Mouse (Mus musculus) MEL (cell line): Measurements from ENCODE around the gene Hdac4. TPM values are rescaled to one million over a fixed set of nuclear protein-coding genes. Genes with fewer than 3 reads are reported as not detected.

Source experiments
- DNase-seq: peaks from one replicate; pipeline ENCODE4 v3.0.0; 2011; ENCODE audit warnings: low read depth, low spot score
- H3K27ac ChIP-seq: 2 replicates; pipeline ENCODE4 v1.5.1; 2012; ENCODE audit warnings: low read depth, mild to moderate bottlenecking, control low read depth, low read length, moderate library complexity; ENCODE audit not compliant: control insufficient read depth
- H3K27me3 ChIP-seq, 2 experiments: fragments of 150-350 bp in 1 of 2; sonication (generic) in 1 of 2; 2 replicates each; pipeline ENCODE4 v1.6.1; 2012; ENCODE audit warnings: low read length in 2 of 2, mild to moderate bottlenecking in 2 of 2, improper control_type of control experiment in 1 of 2, moderate library complexity in 1 of 2; ENCODE audit not compliant: insufficient read depth in 2 of 2, control insufficient read depth in 1 of 2
- H3K36me3 ChIP-seq, 2 experiments: 2 replicates each; pipeline ENCODE4 v1.6.1; 2012 to 2014; ENCODE audit warnings: low read length in 2 of 2, improper control_type of control experiment in 1 of 2, inconsistent platforms in 1 of 2, mild to moderate bottlenecking in 1 of 2; ENCODE audit not compliant: insufficient read depth in 2 of 2, control insufficient read depth in 1 of 2
- H3K4me1 ChIP-seq, 2 experiments: fragments of 150-350 bp in 1 of 2; sonication (generic) in 1 of 2; 2 replicates each; pipeline ENCODE4 v1.6.1; 2012; ENCODE audit warnings: low read length in 2 of 2, improper control_type of control experiment in 1 of 2, mild to moderate bottlenecking in 1 of 2; ENCODE audit not compliant: insufficient read depth in 2 of 2, control insufficient read depth in 1 of 2
- H3K4me3 ChIP-seq, 2 experiments: fragments of 150-350 bp in 1 of 2; sonication (generic) in 1 of 2; 2 replicates each; pipeline ENCODE4 v1.5.1; 2012; ENCODE audit warnings: low read depth in 2 of 2, low read length in 2 of 2, mild to moderate bottlenecking in 2 of 2, moderate library complexity in 2 of 2, control low read depth in 1 of 2, improper control_type of control experiment in 1 of 2; ENCODE audit not compliant: control insufficient read depth in 1 of 2, insufficient read depth in 1 of 2
- H3K79me2 ChIP-seq: 2 replicates; pipeline ENCODE4 v1.6.1; 2012; ENCODE audit warnings: mild to moderate bottlenecking, low read length, moderate library complexity; ENCODE audit not compliant: control insufficient read depth, poor library complexity, insufficient read depth
- H3K9ac ChIP-seq: 2 replicates; pipeline ENCODE4 v1.6.1; 2012; ENCODE audit warnings: low read depth, mild to moderate bottlenecking, control low read depth, low read length, moderate library complexity; ENCODE audit not compliant: control insufficient read depth, poor library complexity, severe bottlenecking
- H3K9me3 ChIP-seq: fragments of 150-350 bp; sonication (generic); replicated peaks from 2 replicates; pipeline ENCODE4 v1.6.1; 2012; ENCODE audit warnings: mild to moderate bottlenecking, low read length, improper control_type of control experiment, moderate library complexity; ENCODE audit not compliant: insufficient read depth
- CHD1 ChIP-seq: IDR thresholded peaks from 2 replicates; pipeline ENCODE4 v1.6.1; 2012; ENCODE audit warnings: low read depth, mild to moderate bottlenecking, inconsistent platforms, low read length, improper control_type of control experiment
- ELF1 ChIP-seq: IDR thresholded peaks from 2 replicates; pipeline ENCODE4 v1.6.1; 2014; ENCODE audit warnings: low read depth, mild to moderate bottlenecking, inconsistent platforms, low read length, improper control_type of control experiment, moderate library complexity
- EP300 ChIP-seq, 2 experiments: IDR thresholded peaks; 2 replicates each; pipeline ENCODE4 v1.6.1; 2011; ENCODE audit warnings: improper control_type of control experiment in 2 of 2, low read length in 2 of 2, low read depth in 1 of 2, mild to moderate bottlenecking in 1 of 2
- ETS1 ChIP-seq: IDR thresholded peaks from 2 replicates; pipeline ENCODE4 v1.6.1; 2012; ENCODE audit warnings: low read depth, mild to moderate bottlenecking, inconsistent platforms, low read length, improper control_type of control experiment, moderate library complexity
- GABPA ChIP-seq: IDR thresholded peaks from 2 replicates; pipeline ENCODE4 v1.6.1; 2012; ENCODE audit warnings: low read depth, mild to moderate bottlenecking, inconsistent platforms, low read length, improper control_type of control experiment, moderate library complexity
- KAT2A ChIP-seq: conservative IDR thresholded peaks from 2 replicates; pipeline ENCODE4 v1.6.1; 2012; ENCODE audit warnings: low read depth, low read length, improper control_type of control experiment, inconsistent platforms
- MEF2A ChIP-seq: IDR thresholded peaks from 2 replicates; pipeline ENCODE4 v1.6.1; 2014; ENCODE audit warnings: low read depth, mild to moderate bottlenecking, inconsistent platforms, low read length, improper control_type of control experiment; ENCODE audit not compliant: poor library complexity, insufficient replicate concordance, severe bottlenecking; ENCODE audit errors: extremely low read depth
- MYB ChIP-seq: IDR thresholded peaks from 2 replicates; pipeline ENCODE4 v1.6.1; 2011; ENCODE audit warnings: mild to moderate bottlenecking, low read depth, low read length, improper control_type of control experiment
- NELFE ChIP-seq: IDR thresholded peaks from 2 replicates; pipeline ENCODE4 v1.6.1; 2011; ENCODE audit warnings: low read depth, low read length, improper control_type of control experiment
- POLR2A ChIP-seq, 2 experiments: IDR thresholded peaks; 2 replicates each; pipeline ENCODE4 v1.6.1; 2011 to 2012; ENCODE audit warnings: low read length in 2 of 2, mild to moderate bottlenecking in 2 of 2, control low read depth in 1 of 2, improper control_type of control experiment in 1 of 2, low read depth in 1 of 2, moderate library complexity in 1 of 2; ENCODE audit not compliant: control insufficient read depth in 1 of 2, insufficient read depth in 1 of 2, poor library complexity in 1 of 2
- POLR2AphosphoS2 ChIP-seq: IDR thresholded peaks from 2 replicates; pipeline ENCODE4 v1.6.1; 2011; ENCODE audit warnings: low read length, improper control_type of control experiment
- POLR2AphosphoS5 ChIP-seq: IDR thresholded peaks from 2 replicates; pipeline ENCODE4 v1.6.1; 2012; ENCODE audit warnings: low read depth, borderline replicate concordance, mild to moderate bottlenecking, inconsistent platforms, low read length, moderate library complexity, mixed read lengths
- RAD21 ChIP-seq: IDR thresholded peaks from 2 replicates; pipeline ENCODE4 v1.6.1; 2011; ENCODE audit warnings: mild to moderate bottlenecking, low read depth, low read length, improper control_type of control experiment
- RCOR1 ChIP-seq: IDR thresholded peaks from 2 replicates; pipeline ENCODE4 v1.6.1; 2012; ENCODE audit warnings: low read depth, mild to moderate bottlenecking, inconsistent platforms, low read length, improper control_type of control experiment
- SIN3A ChIP-seq: IDR thresholded peaks from 2 replicates; pipeline ENCODE4 v1.6.1; 2012; ENCODE audit warnings: low read length, improper control_type of control experiment, inconsistent platforms
- SMC3 ChIP-seq: IDR thresholded peaks from 2 replicates; pipeline ENCODE4 v1.6.1; 2011; ENCODE audit warnings: low read depth, low read length, improper control_type of control experiment
- TAL1 ChIP-seq: IDR thresholded peaks from 2 replicates; pipeline ENCODE4 v1.6.1; 2012; ENCODE audit warnings: mild to moderate bottlenecking, inconsistent platforms, low read length, moderate library complexity, mixed read lengths
- TBP ChIP-seq: IDR thresholded peaks from 2 replicates; pipeline ENCODE4 v1.8.0; 2011; ENCODE audit warnings: low read depth, low read length, improper control_type of control experiment
- USF1 ChIP-seq: IDR thresholded peaks from 2 replicates; pipeline ENCODE4 v1.6.1; 2014; ENCODE audit warnings: low read depth, mild to moderate bottlenecking, inconsistent platforms, low read length, improper control_type of control experiment, moderate library complexity
- USF2 ChIP-seq, 2 experiments: IDR thresholded peaks; 2 replicates each; pipeline ENCODE4 v1.6.1; 2011 to 2012; ENCODE audit warnings: improper control_type of control experiment in 2 of 2, low read length in 2 of 2, borderline replicate concordance in 1 of 2, inconsistent platforms in 1 of 2, low read depth in 1 of 2, mild to moderate bottlenecking in 1 of 2; ENCODE audit not compliant: insufficient read depth in 1 of 2
- polyA plus RNA-seq, 2 experiments: library from polyadenylated mRNA; stranded (reverse) in 1 of 2; unstranded in 1 of 2; fragments of >175 nt in 1 of 2; fragments of >200 nt in 1 of 2; gene quantifications; 2 replicates each; pipeline versions ENCODE4 v1.2.1 to v1.2.4; 2012; ENCODE audit warnings: low replicate concordance in 2 of 2, low read depth in 1 of 2; ENCODE audit not compliant: insufficient read length in 2 of 2, insufficient read depth in 1 of 2, missing spikeins in 1 of 2
- total RNA-seq: library from RNA; depleted of rRNA; stranded (reverse); fragments of 300-350 nt; gene quantifications from 2 replicates; pipeline ENCODE4 v1.2.3, GENCODE M21; 2012

Gene Hdac4
- total and polyA plus RNA-seq, 3 experiments: 11.0 to 19.5 (median 12.3) TPM

DNA sequence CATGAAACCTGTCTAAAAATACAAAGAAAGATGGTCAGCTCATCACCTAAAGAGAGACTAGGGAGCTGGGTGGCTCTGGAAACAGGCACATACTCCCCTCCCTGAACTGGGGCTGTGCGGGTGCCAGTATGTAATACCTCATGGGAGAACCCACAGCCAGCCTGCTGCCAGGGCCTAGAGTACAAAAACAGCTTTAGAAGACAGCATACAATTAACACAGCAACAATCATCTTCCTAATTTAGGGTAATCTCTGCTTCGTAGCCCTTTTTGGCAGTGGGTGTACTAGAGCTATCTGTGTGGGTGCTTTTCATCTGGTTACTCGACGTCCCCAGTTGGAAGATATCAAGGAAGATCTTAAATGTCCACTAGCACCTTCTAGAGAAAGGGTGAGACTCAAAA, 95.5 kb downstream of the Hdac4 start:
- no peak overlapping the region for H3K4me3 ChIP-seq
- no peak for DNase-seq
- TF ChIP-seq POLR2A (IDR thresholded peaks at IDR 0.05; ENCODE audit: control insufficient read depth in 1 of 2, insufficient read depth in 1 of 2, low read depth in 1 of 2, low read length in 2 of 2, poor library complexity in 1 of 2): no peak
- TF ChIP-seq SIN3A: no peak
- no peak for TF ChIP-seq RCOR1
- no peak for TF ChIP-seq KAT2A
- no peak for TF ChIP-seq NELFE
- TF ChIP-seq EP300 (IDR thresholded peaks at IDR 0.05; ENCODE audit: low read depth in 1 of 2, low read length in 2 of 2): no peak
- TF ChIP-seq USF2 (IDR thresholded peaks at IDR 0.05; ENCODE audit: borderline replicate concordance in 1 of 2, insufficient read depth in 1 of 2, low read depth in 1 of 2, low read length in 2 of 2): no peak
- TF ChIP-seq POLR2AphosphoS5: no peak
- no peak for TF ChIP-seq ETS1
- TF ChIP-seq MEF2A: no peak
- no peak for TF ChIP-seq USF1
- TF ChIP-seq SMC3: no peak
- no peak for TF ChIP-seq TAL1
- no peak for TF ChIP-seq MYB
- no peak for TF ChIP-seq GABPA
- TF ChIP-seq POLR2AphosphoS2: no peak
- no peak for TF ChIP-seq CHD1
- TF ChIP-seq ELF1: no peak
- TF ChIP-seq RAD21: no peak
- TF ChIP-seq TBP: no peak
- peaks cover 0 to 3% of the 10 kb centered on the region in 2 experiments; a peak in 1 of 4 replicates for H3K36me3 ChIP-seq
- no peak overlapping the region for H3K9ac ChIP-seq
- no peaks in the 10 kb centered on the region for H3K79me2 ChIP-seq
- H3K9me3 ChIP-seq: no peaks in the 10 kb centered on the region
- H3K4me1 ChIP-seq: peaks cover 0 to 2% of the 10 kb centered on the region in 2 experiments; a peak in 1 of 4 replicates
- no peak overlapping the region for H3K27ac ChIP-seq
- no peaks in the 10 kb centered on the region for H3K27me3 ChIP-seq

DNA sequence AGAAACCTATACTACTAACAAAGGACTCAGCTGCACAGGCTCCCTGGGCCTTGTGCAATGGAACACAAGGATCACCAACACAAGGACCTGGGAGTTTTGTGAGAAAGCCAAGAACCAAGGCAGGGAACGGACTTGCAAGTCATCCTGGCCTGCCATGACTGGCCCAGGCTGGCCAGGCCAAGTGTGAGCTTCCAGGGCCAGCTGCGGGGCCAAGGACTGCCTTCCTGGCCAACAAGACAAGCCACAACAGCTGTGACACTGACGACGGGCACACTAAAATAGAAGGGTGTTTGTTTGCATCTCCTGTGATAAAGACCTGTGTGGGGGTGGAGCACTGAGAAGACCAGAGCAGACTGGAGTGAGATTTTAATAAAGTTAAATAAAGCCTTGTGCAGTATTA, 96.0 kb downstream of the Hdac4 start:
- no peak for TF ChIP-seq SIN3A
- 0 out of 2 replicates have a peak, but pooled peaks have one; percentile 13 for TF ChIP-seq ETS1
- H3K27ac ChIP-seq: no peak overlapping the region
- peaks cover 0 to 2% of the 10 kb centered on the region in 2 experiments; a peak in 1 of 4 replicates for H3K4me1 ChIP-seq
- H3K9me3 ChIP-seq: no peaks in the 10 kb centered on the region
- no peaks in the 10 kb centered on the region for H3K79me2 ChIP-seq
- no peaks in the 10 kb centered on the region for H3K27me3 ChIP-seq
- no peak overlapping the region for H3K9ac ChIP-seq
- H3K36me3 ChIP-seq: peaks cover 0 to 3% of the 10 kb centered on the region in 2 experiments; a peak in 1 of 4 replicates
- H3K4me3 ChIP-seq: no peak overlapping the region
- DNase-seq: no peak
